Mouse (Mus musculus) limb, embryonic 14.5 days (tissue): Measurements from ENCODE around the gene Slc25a35. TPM values are rescaled to one million over a fixed set of nuclear protein-coding genes. Genes with fewer than 3 reads are reported as not detected.

Source experiments
- ATAC-seq: fragments of 200-750 bp; cut with Nextera tagmentation; 2 replicates; pipeline ENCODE4 v1.8.0; 2017; ENCODE audit warnings: low read depth, moderate number of reproducible peaks, moderate TSS enrichment; ENCODE audit not compliant: low FRiP score
- DNase-seq: peaks from one replicate; pipeline ENCODE4 v3.0.0-alpha.2; 2015; ENCODE audit warnings: low spot score
- H3K27ac ChIP-seq: fragments of 300-500 bp; sonication (generic); replicated peaks from 2 replicates; pipeline ENCODE4 v1.5.1; 2014; ENCODE audit warnings: low read depth, mild to moderate bottlenecking, low read length, moderate library complexity, mixed read lengths
- H3K27me3 ChIP-seq: fragments of 300-500 bp; sonication (generic); 2 replicates; pipeline ENCODE4 v1.6.1; 2014; ENCODE audit warnings: low read length, mixed read lengths; ENCODE audit not compliant: control insufficient read depth, insufficient read depth
- H3K36me3 ChIP-seq: fragments of 300-500 bp; sonication (generic); 2 replicates; pipeline ENCODE4 v1.6.1; 2014; ENCODE audit warnings: mild to moderate bottlenecking, low read length, moderate library complexity, mixed read lengths; ENCODE audit not compliant: control insufficient read depth, insufficient read depth
- H3K4me1 ChIP-seq: fragments of 300-500 bp; sonication (generic); 2 replicates; pipeline ENCODE4 v1.6.1; 2014; ENCODE audit warnings: antibody characterized with exemption, low read length, mixed read lengths; ENCODE audit not compliant: control insufficient read depth, insufficient read depth
- H3K4me2 ChIP-seq: fragments of 300-500 bp; sonication (generic); replicated peaks from 2 replicates; pipeline ENCODE4 v1.6.1; 2014; ENCODE audit warnings: low read depth, mild to moderate bottlenecking, low read length, moderate library complexity; ENCODE audit not compliant: severe bottlenecking
- H3K4me3 ChIP-seq: fragments of 300-500 bp; sonication (generic); replicated peaks from 2 replicates; pipeline ENCODE4 v1.5.1; 2014; ENCODE audit warnings: low read length
- H3K9ac ChIP-seq: fragments of 300-500 bp; sonication (generic); 2 replicates; pipeline ENCODE4 v1.6.1; 2014; ENCODE audit warnings: mild to moderate bottlenecking, low read depth, low read length, moderate library complexity; ENCODE audit not compliant: severe bottlenecking
- H3K9me3 ChIP-seq: fragments of 300-500 bp; sonication (generic); 2 replicates; pipeline ENCODE4 v1.6.1; 2016; ENCODE audit warnings: low read length; ENCODE audit not compliant: control insufficient read depth
- POLR2A ChIP-seq: fragments of 200-500 bp; IDR thresholded peaks from 2 replicates; pipeline ENCODE4 v1.8.0; 2012; ENCODE audit warnings: inconsistent platforms, mild to moderate bottlenecking, moderate library complexity, borderline replicate concordance; ENCODE audit not compliant: insufficient read depth, insufficient read length; ENCODE audit errors: extremely low read depth
- WGBS: fragments of 180-500 bp; shearing (Covaris S2); extraction: QIAGEN DNeasy Blood & Tissue Kit; methylation state at CpG from one replicate; pipeline ENCODE4 v1.1.7; 2014; 5-methylcytosine and 5-hydroxymethylcytosine counted together
- polyA plus RNA-seq, 2 experiments: library from polyadenylated mRNA; depleted of rRNA in 1 of 2; stranded (reverse) in 1 of 2; unstranded in 1 of 2; fragments of >200 nt; fragmentation: Nextera tagmentation in 1 of 2; extraction: Ambion mirVana in 1 of 2; gene quantifications; 2 replicates each; pipeline versions ENCODE4 v1.2.1 to v1.2.3; 2012 to 2014

Gene Slc25a35
- polyA plus RNA-seq, 2 experiments = 2.8 to 4.7 TPM

DNA sequence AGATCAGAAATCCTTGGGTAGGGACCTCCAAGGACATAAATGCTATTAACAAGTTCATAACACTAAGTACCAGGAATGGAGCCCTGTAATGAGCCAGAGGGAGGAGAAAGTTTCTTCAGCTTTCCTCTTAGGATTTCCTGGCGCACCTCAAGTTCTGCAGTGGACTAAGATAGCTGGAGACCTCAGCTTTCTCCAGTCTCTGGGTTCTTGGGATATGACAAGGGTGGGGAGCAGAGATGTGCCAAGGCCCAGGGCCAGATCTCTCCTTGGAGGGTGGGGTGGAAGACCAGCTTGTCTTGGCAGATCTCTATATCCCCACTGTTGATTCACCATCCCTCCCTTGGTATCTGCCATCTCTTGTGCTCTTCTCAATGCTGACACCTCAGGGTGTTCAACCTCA, 7.7 kb downstream of the Slc25a35 start:
- no peak for TF ChIP-seq POLR2A
- H3K4me2 ChIP-seq = no peak overlapping the region

DNA sequence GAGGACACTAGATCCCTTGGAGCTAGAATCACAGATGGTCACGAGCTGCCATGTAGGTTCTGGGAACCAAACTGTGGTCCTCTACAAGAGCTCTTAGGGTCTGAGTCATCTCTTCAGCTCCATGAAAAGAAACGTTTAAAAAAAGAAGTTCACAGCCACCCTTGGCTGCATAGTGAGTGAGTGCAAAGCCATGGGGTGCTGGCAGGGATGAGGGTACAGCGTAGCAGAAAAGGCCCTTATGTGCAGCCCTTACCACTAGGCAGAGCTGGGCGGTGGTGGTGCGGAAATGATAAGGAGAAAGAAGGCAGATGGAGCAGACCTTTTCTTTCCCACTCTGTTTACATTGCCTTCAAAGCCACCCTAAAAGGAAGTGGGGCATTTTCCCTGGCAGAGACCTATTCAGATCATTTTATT, 11.4 kb downstream of the Slc25a35 start:
- H3K27me3 ChIP-seq = no peaks in the 10 kb centered on the region
- H3K4me2 ChIP-seq = no peak overlapping the region
- no peaks in the 10 kb centered on the region for H3K9me3 ChIP-seq
- TF ChIP-seq POLR2A = no peak
- no peak overlapping the region for H3K27ac ChIP-seq
- DNase-seq (no peak), ATAC-seq (no peak)
- 63% methylated on average over 5 of the region's 5 CpGs for WGBS
- H3K36me3 ChIP-seq = no peaks in the 10 kb centered on the region
- H3K9ac ChIP-seq = no peak overlapping the region
- H3K4me1 ChIP-seq = no peaks in the 10 kb centered on the region
- H3K4me3 ChIP-seq = no peak overlapping the region

More for the DNA sequence above, 7.7 kb downstream of the Slc25a35 start:
- Histone ChIP-seq H3K4me1 (peaks cover 4% of the 10 kb centered on the region; the same call in 1 of the 2 replicates), H3K27ac (no peak overlapping the region), H3K36me3 (no peaks in the 10 kb centered on the region), H3K4me3 (no peak overlapping the region), H3K27me3 (no peaks in the 10 kb centered on the region), H3K9me3 (no peaks in the 10 kb centered on the region), H3K9ac (no peak overlapping the region)
- WGBS = 94% methylated on average over 1 of the region's 1 CpGs
- DNase-seq (no peak), ATAC-seq (no peak)

DNA sequence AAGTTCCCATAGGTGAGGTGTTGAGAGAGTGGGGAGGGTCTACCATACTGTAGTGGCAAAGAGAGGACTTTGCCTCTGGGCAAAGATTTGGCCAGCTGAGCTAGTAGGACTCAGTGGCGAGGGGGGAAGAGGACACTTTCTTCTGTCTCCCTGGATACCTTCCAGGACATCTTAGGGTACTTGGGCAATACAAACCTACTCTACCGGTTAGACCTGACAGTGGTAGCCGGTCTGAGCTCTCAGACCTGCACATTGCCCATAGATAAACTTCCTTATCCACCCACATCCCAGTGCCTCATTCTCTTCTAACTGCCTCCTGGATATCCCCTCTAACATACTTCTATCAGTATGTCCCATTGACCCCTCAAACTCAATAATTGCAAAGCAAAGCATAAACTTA, 13.0 kb downstream of the Slc25a35 start:
- Histone ChIP-seq H3K4me1 (no peaks in the 10 kb centered on the region), H3K4me2 (no peak overlapping the region), H3K36me3 (0 out of 2 replicates have a peak, but pooled peaks cover under 1% of the 10 kb centered on the region), H3K4me3 (no peak overlapping the region), H3K27me3 (no peaks in the 10 kb centered on the region), H3K9ac (no peak overlapping the region), H3K9me3 (no peaks in the 10 kb centered on the region), H3K27ac (no peak overlapping the region)
- WGBS = 57% methylated on average over 3 of the region's 3 CpGs
- no peak for DNase-seq
- TF ChIP-seq POLR2A = no peak
- no peak for ATAC-seq

- Histone ChIP-seq H3K36me3 (peaks cover 9% of the 10 kb centered on the region), H3K9me3 (no peaks in the 10 kb centered on the region), H3K9ac (no peak overlapping the region), H3K4me2 (no peak overlapping the region), H3K27ac (no peak overlapping the region), H3K27me3 (no peaks in the 10 kb centered on the region), H3K4me1 (no peaks in the 10 kb centered on the region), H3K4me3 (no peak overlapping the region)
- TF ChIP-seq POLR2A = no peak
- ATAC-seq (peak; percentile 47; the same call in 1 of the 2 replicates), DNase-seq (peak; percentile 86)
- 36% methylated on average over 4 of the region's 4 CpGs for WGBS
These were observed 14.9 kb downstream of the Slc25a35 start for GRCm38 (mm10) chr11:68982639-68983369.

GRCm38 (mm10) chr11:68987365-68987882, 19.5 kb downstream of the Slc25a35 start:
- H3K4me1 ChIP-seq = no peaks in the 10 kb centered on the region
- no peak for TF ChIP-seq POLR2A
- WGBS = 93% methylated on average over 11 of the region's 11 CpGs
- H3K9ac ChIP-seq = no peak overlapping the region
- H3K36me3 ChIP-seq = peaks cover 52% of the 10 kb centered on the region
- H3K4me3 ChIP-seq = no peak overlapping the region
- no peaks in the 10 kb centered on the region for H3K27me3 ChIP-seq
- H3K27ac ChIP-seq = no peak overlapping the region
- DNase-seq = no peak
- H3K4me2 ChIP-seq = no peak overlapping the region
- ATAC-seq = no peak
- H3K9me3 ChIP-seq = no peaks in the 10 kb centered on the region
